Mouse (Mus musculus) spleen, adult 18-20 months (tissue): ENCODE data around the gene Asic1.
A peak's percentile ranks its signal among the peaks of the same experiment; 100 is the strongest.

Experiments
- DNase-seq, 2 experiments: peaks; one replicate each; pipeline ENCODE4 v3.0.0; 2022; ENCODE audit warnings: mixed read lengths in 2 of 2

The Asic1 gene

GRCm38 (mm10) chr15:99670154-99670821, at the start of gene Asic1:
TSS of gene Asic1 (plus strand) at chr15:99670368.
- no peak for DNase-seq

GRCm38 (mm10) chr15:99622063-99622462, 48.1 kb upstream of the Asic1 start:
- DNase-seq, result no peak

GRCm38 (mm10) chr15:99631618-99632017, 38.5 kb upstream of the Asic1 start:
- no peak for DNase-seq

- no peak for DNase-seq
These were observed 35.5 kb upstream of the Asic1 start for GRCm38 (mm10) chr15:99634702-99635101.

GRCm38 (mm10) chr15:99637405-99638123, 32.6 kb upstream of the Asic1 start:
- DNase-seq, result no peak

GRCm38 (mm10) chr15:99638124-99638485, 32.1 kb upstream of the Asic1 start:
- no peak for DNase-seq

- DNase-seq, result no peak
These were observed 27.5 kb upstream of the Asic1 start for GRCm38 (mm10) chr15:99642622-99643021.

GRCm38 (mm10) chr15:99643832-99644231, 26.3 kb upstream of the Asic1 start:
- DNase-seq, result no peak

GRCm38 (mm10) chr15:99644776-99645175, 25.4 kb upstream of the Asic1 start:
- no peak for DNase-seq

- no peak for DNase-seq
These were observed 21.8 kb upstream of the Asic1 start for GRCm38 (mm10) chr15:99648326-99648725.

- DNase-seq, result no peak
These were observed 21.0 kb upstream of the Asic1 start for GRCm38 (mm10) chr15:99649067-99649761.

- no peak for DNase-seq
These were observed 19.9 kb upstream of the Asic1 start for GRCm38 (mm10) chr15:99650304-99650703.

GRCm38 (mm10) chr15:99651163-99651872, 18.9 kb upstream of the Asic1 start, which contains the start of gene Racgap1:
TSS of gene Racgap1 (minus strand) at chr15:99651656.
- DNase-seq, result peak; percentile 92 to 96

- no peak for DNase-seq
These were observed 17.9 kb upstream of the Asic1 start for GRCm38 (mm10) chr15:99651984-99652872.

- no peak for DNase-seq
These were observed 16.9 kb upstream of the Asic1 start for GRCm38 (mm10) chr15:99653291-99653690.

- DNase-seq, result no peak
These were observed 16.3 kb upstream of the Asic1 start for GRCm38 (mm10) chr15:99653876-99654275.

- DNase-seq, result no peak
These were observed 14.2 kb upstream of the Asic1 start for GRCm38 (mm10) chr15:99655956-99656355.

- no peak for DNase-seq
These were observed 11.7 kb upstream of the Asic1 start for GRCm38 (mm10) chr15:99658437-99658836.

- DNase-seq, result no peak
These were observed 8.9 kb upstream of the Asic1 start for GRCm38 (mm10) chr15:99661121-99661830.

GRCm38 (mm10) chr15:99662371-99662770, 7.8 kb upstream of the Asic1 start:
- no peak for DNase-seq

GRCm38 (mm10) chr15:99663964-99664599, 6.1 kb upstream of the Asic1 start:
- DNase-seq, result no peak
